Mouse (Mus musculus) midbrain, embryonic 15.5 days (tissue): Measurements from ENCODE around the gene Astn1. TPM values are rescaled to one million over a fixed set of nuclear protein-coding genes. Genes with fewer than 3 reads are reported as not detected.

Experiments
- ATAC-seq: fragments of 200-750 bp; cut with Nextera tagmentation; replicated peaks from 2 replicates; pipeline ENCODE4 v1.8.0; 2017; ENCODE audit warnings: moderate TSS enrichment
- H3K27ac ChIP-seq: fragments of 300-500 bp; sonication (generic); 2 replicates; pipeline ENCODE4 v1.5.1; 2015; ENCODE audit warnings: mild to moderate bottlenecking, inconsistent platforms
- H3K27me3 ChIP-seq: fragments of 300-500 bp; sonication (generic); replicated peaks from 2 replicates; pipeline ENCODE4 v1.6.1; 2015; ENCODE audit warnings: inconsistent platforms
- H3K36me3 ChIP-seq: fragments of 300-500 bp; sonication (generic); replicated peaks from 2 replicates; pipeline ENCODE4 v1.6.1; 2015; ENCODE audit warnings: inconsistent platforms
- H3K4me1 ChIP-seq: fragments of 300-500 bp; sonication (generic); 2 replicates; pipeline ENCODE4 v1.6.1; 2015; ENCODE audit warnings: inconsistent platforms
- H3K4me2 ChIP-seq: fragments of 300-500 bp; sonication (generic); 2 replicates; pipeline ENCODE4 v1.6.1; 2015; ENCODE audit warnings: inconsistent platforms, mild to moderate bottlenecking, moderate library complexity
- H3K4me3 ChIP-seq: fragments of 300-500 bp; sonication (generic); 2 replicates; pipeline ENCODE4 v1.5.1; 2015; ENCODE audit warnings: mild to moderate bottlenecking, inconsistent platforms
- H3K9ac ChIP-seq: fragments of 300-500 bp; sonication (generic); 2 replicates; pipeline ENCODE4 v1.6.1; 2015; ENCODE audit warnings: mild to moderate bottlenecking, inconsistent platforms
- H3K9me3 ChIP-seq: fragments of 300-500 bp; sonication (generic); 2 replicates; pipeline ENCODE4 v1.6.1; 2016; ENCODE audit warnings: inconsistent platforms
- WGBS: fragments of 180-500 bp; shearing (Covaris S2); methylation state at CpG from one replicate; pipeline ENCODE4 v1.1.7; 2015; ENCODE audit warnings: mixed read lengths; 5-methylcytosine and 5-hydroxymethylcytosine counted together
- polyA plus RNA-seq: library from polyadenylated mRNA; unstranded; fragments of >200 nt; fragmentation: Nextera tagmentation; extraction: Ambion mirVana; gene quantifications from 2 replicates; pipeline ENCODE4 v1.2.1, GENCODE M21; 2015

Astn1 gene
- polyA plus RNA-seq, 1 experiment from 2014 or later = 44.3 TPM

- WGBS = 31% methylated on average over 4 of the region's 4 CpGs
- ATAC-seq = no peak
These were observed 184.4 kb downstream of the Astn1 start for GRCm38 (mm10) chr1:158546513-158546912.

DNA sequence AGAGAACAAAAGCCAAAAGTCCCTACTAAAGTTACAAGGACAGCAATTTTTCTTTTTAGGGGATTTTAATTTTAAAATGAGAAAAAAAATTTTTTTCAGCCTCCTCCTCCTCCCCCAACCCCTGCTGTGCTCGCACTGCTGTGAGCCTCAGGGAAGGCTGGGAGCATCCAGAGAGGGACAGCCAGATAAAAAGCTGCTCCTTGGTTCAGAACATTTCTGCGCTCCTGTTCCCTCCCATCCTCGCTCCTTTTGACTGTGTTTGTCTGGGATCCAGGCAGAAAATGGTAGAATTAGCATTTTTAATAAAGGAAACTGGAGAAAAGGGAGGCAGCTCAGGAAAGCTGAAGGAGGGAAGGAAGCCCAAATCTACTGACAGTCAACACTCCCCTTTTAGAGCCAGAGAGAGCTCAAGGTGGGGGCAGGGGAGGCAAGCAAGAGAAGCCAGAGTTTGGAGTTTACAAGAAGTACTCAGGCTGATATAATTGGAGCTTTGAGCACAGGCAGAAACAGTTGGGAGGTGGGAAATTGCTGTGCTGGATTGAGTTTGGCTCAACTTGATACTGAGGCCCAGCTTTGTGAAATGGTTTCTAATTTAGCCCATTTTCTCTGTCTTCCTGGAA, 185.6 kb downstream of the Astn1 start:
- 11% methylated on average over 3 of the region's 3 CpGs for WGBS
- peak overlapping the region; percentile 68 for H3K27ac ChIP-seq

More at GRCm38 (mm10) chr1:158546513-158546912, 184.4 kb downstream of the Astn1 start:
- Histone ChIP-seq H3K4me2 (no peak overlapping the region), H3K27me3 (no peaks in the 10 kb centered on the region), H3K4me1 (peaks cover 21% of the 10 kb centered on the region), H3K36me3 (no peaks in the 10 kb centered on the region), H3K27ac (no peak overlapping the region), H3K9ac (no peak overlapping the region), H3K9me3 (no peaks in the 10 kb centered on the region), H3K4me3 (no peak overlapping the region)

DNA sequence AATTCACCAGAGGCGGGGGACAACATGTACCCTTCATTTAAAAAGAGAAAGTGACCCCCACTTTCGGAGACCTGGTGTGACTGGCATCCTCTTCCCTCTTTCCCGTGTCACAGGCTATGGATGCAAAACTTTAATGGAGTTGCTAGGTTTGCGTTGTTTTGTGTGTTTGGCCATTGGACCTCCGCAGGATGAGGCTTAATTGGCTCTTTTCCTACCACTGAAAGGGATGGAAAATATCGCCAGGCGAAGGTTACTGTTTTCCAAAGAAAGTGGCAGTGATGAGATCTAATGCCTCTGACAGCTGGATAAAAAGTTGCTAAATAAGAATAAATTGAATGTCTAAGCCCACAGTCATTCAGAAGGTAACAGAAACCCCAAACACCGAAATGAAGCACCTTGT, 186.2 kb downstream of the Astn1 start:
- no peak overlapping the region for H3K4me2 ChIP-seq

More for the DNA sequence above, 185.6 kb downstream of the Astn1 start:
- Histone ChIP-seq H3K4me3 (no peak overlapping the region), H3K9me3 (no peaks in the 10 kb centered on the region), H3K9ac (no peak overlapping the region), H3K36me3 (no peaks in the 10 kb centered on the region), H3K4me1 (peaks cover 31% of the 10 kb centered on the region), H3K4me2 (no peak overlapping the region), H3K27me3 (no peaks in the 10 kb centered on the region)
- ATAC-seq = peak; percentile 64

DNA sequence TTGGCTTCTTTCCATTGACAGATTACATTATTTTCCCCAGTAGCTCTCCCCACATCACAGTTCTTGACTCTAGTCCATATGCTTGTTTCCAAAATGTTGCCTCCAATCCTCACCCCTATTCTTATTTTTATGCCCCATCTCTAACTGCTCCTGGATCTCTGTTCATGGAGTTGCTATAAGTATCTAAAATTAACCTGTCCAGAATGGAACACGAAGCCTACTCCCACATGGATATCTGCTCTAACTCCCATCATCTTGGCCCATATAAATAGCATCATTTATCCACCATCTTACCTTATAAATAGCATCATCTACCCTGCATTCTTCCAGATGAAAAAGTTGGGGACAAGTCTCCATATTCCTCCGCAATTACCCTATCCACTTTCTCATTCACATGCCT, 187.5 kb downstream of the Astn1 start:
- Histone ChIP-seq H3K4me2 (no peak overlapping the region), H3K27me3 (no peaks in the 10 kb centered on the region), H3K9ac (no peak overlapping the region), H3K4me1 (peaks cover 44% of the 10 kb centered on the region), H3K36me3 (no peaks in the 10 kb centered on the region), H3K4me3 (no peak overlapping the region), H3K27ac (no peak overlapping the region), H3K9me3 (no peaks in the 10 kb centered on the region)
- no peak for ATAC-seq
- WGBS = 90% methylated on average over 2 of the region's 2 CpGs

More for the DNA sequence above, 186.2 kb downstream of the Astn1 start:
- H3K27me3 ChIP-seq = no peaks in the 10 kb centered on the region
- H3K9me3 ChIP-seq = no peaks in the 10 kb centered on the region
- H3K27ac ChIP-seq = peak overlapping the region; percentile 68; the same call in 1 of the 2 replicates
- no peak overlapping the region for H3K9ac ChIP-seq
- 59% methylated on average over 8 of the region's 8 CpGs for WGBS
- no peaks in the 10 kb centered on the region for H3K36me3 ChIP-seq
- H3K4me1 ChIP-seq = peaks cover 31% of the 10 kb centered on the region
- H3K4me3 ChIP-seq = no peak overlapping the region
- ATAC-seq = no peak

- H3K36me3 ChIP-seq = no peaks in the 10 kb centered on the region
- H3K4me1 ChIP-seq = peaks cover 37% of the 10 kb centered on the region
- H3K27ac ChIP-seq = no peak overlapping the region
- no peak for ATAC-seq
- H3K4me3 ChIP-seq = no peak overlapping the region
- H3K9me3 ChIP-seq = no peaks in the 10 kb centered on the region
- H3K9ac ChIP-seq = no peak overlapping the region
- no peaks in the 10 kb centered on the region for H3K27me3 ChIP-seq
- 11% methylated on average over 6 of the region's 6 CpGs for WGBS
- no peak overlapping the region for H3K4me2 ChIP-seq
These were observed 189.9 kb downstream of the Astn1 start for GRCm38 (mm10) chr1:158551951-158552350.

DNA sequence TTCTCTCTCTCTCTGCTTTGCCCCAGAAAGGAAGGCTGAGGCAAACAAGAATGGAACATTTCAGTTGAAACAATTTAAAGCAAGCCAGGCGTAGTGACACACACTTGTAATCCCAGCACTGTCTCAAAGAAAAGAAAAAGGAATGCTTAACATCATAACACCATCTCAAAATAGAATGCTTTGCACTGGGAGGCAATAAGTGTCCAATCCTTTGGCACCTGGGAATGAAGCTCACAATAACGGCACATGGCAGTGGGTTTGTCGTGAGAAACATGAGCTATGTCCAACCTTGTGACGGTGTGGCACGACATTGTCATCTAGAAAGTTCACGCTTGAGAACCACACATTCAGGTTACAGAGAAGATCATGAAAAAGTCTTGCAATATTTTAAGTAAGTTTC, 191.3 kb downstream of the Astn1 start:
- Histone ChIP-seq H3K27ac (no peak overlapping the region), H3K27me3 (no peaks in the 10 kb centered on the region), H3K9ac (no peak overlapping the region), H3K9me3 (no peaks in the 10 kb centered on the region), H3K4me3 (no peak overlapping the region), H3K36me3 (no peaks in the 10 kb centered on the region), H3K4me1 (peaks cover 25% of the 10 kb centered on the region; the same call in 1 of the 2 replicates), H3K4me2 (no peak overlapping the region)
- ATAC-seq = no peak
- 60% methylated on average over 6 of the region's 6 CpGs for WGBS

- Histone ChIP-seq H3K4me2 (0 out of 2 replicates have a peak overlapping the region, but pooled peaks have one; percentile 5), H3K9ac (no peak overlapping the region), H3K27me3 (no peaks in the 10 kb centered on the region), H3K9me3 (no peaks in the 10 kb centered on the region), H3K4me1 (peaks cover 24% of the 10 kb centered on the region; the same call in 1 of the 2 replicates), H3K4me3 (no peak overlapping the region), H3K36me3 (no peaks in the 10 kb centered on the region), H3K27ac (peak overlapping the region; percentile 65)
- ATAC-seq = peak; percentile 71
- 6% methylated on average over 6 of the region's 6 CpGs for WGBS
These were observed 192.0 kb downstream of the Astn1 start for GRCm38 (mm10) chr1:158554020-158554505.

GRCm38 (mm10) chr1:158573168-158573567, 211.1 kb downstream of the Astn1 start:
- Histone ChIP-seq H3K4me3 (no peak overlapping the region), H3K9me3 (no peaks in the 10 kb centered on the region), H3K36me3 (no peaks in the 10 kb centered on the region), H3K4me2 (no peak overlapping the region), H3K27ac (no peak overlapping the region), H3K27me3 (no peaks in the 10 kb centered on the region), H3K4me1 (no peaks in the 10 kb centered on the region), H3K9ac (no peak overlapping the region)
- 95% methylated on average over 5 of the region's 5 CpGs for WGBS
- no peak for ATAC-seq

- ATAC-seq = no peak
- WGBS = 94% methylated on average over 7 of the region's 7 CpGs
These were observed 211.5 kb downstream of the Astn1 start for GRCm38 (mm10) chr1:158573597-158573996.

DNA sequence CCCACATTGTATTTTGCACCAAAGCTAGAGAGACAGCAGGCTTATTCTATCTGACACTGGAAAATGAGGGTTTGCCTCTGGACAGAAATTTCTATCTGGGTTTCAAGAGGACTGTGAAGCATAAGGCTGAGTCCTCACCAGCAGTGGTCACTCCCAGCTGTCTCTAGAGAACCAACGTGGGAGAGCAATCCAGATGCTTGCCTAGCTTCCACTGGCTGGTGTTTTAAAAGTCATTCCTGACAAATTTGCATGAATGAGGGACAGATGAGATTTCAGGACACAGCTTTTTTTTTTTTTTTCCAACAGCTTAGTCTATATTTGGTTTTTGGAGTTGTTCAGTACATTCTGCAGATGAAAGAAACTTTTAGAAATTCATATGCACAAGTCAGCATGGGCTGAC, 213.9 kb downstream of the Astn1 start:
- no peaks in the 10 kb centered on the region for H3K4me1 ChIP-seq
- no peak overlapping the region for H3K4me2 ChIP-seq
- no peaks in the 10 kb centered on the region for H3K9me3 ChIP-seq
- H3K36me3 ChIP-seq = no peaks in the 10 kb centered on the region
- no peak for ATAC-seq
- H3K27me3 ChIP-seq = no peaks in the 10 kb centered on the region
- no peak overlapping the region for H3K9ac ChIP-seq
- no peak overlapping the region for H3K4me3 ChIP-seq
- WGBS = 61% methylated on average over 1 of the region's 1 CpGs
- H3K27ac ChIP-seq = no peak overlapping the region

More at GRCm38 (mm10) chr1:158573597-158573996, 211.5 kb downstream of the Astn1 start:
- Histone ChIP-seq H3K9ac (no peak overlapping the region), H3K4me1 (no peaks in the 10 kb centered on the region), H3K36me3 (no peaks in the 10 kb centered on the region), H3K27me3 (no peaks in the 10 kb centered on the region), H3K4me3 (no peak overlapping the region), H3K27ac (no peak overlapping the region), H3K4me2 (no peak overlapping the region), H3K9me3 (no peaks in the 10 kb centered on the region)

GRCm38 (mm10) chr1:158581806-158582205, 219.7 kb downstream of the Astn1 start:
- H3K27me3 ChIP-seq = no peaks in the 10 kb centered on the region
- H3K27ac ChIP-seq = no peak overlapping the region
- H3K4me3 ChIP-seq = no peak overlapping the region
- no peak overlapping the region for H3K4me2 ChIP-seq
- no peak overlapping the region for H3K9ac ChIP-seq
- no peaks in the 10 kb centered on the region for H3K9me3 ChIP-seq
- no peak for ATAC-seq
- no peaks in the 10 kb centered on the region; the same call in 1 of the 2 replicates for H3K36me3 ChIP-seq
- no peaks in the 10 kb centered on the region for H3K4me1 ChIP-seq

DNA sequence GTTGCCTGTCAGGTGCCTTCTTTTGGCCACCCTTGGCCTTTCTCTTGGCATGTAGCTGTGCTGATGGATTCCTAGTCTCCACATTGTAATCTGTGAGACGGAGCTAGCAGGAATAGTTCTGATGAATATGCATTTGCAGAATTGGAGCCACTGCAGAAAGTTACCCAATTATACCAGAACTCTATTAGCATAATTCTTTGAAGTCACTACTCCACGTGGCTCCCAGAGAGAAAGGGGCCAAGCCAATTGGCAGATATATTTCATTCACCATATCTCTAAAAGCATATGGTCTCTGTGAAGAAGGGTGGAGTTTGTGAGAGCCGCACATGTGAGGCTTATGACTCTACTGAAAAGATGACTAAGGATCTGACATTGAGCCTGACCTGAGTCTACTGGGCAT, 226.8 kb downstream of the Astn1 start:
- Histone ChIP-seq H3K27me3 (no peaks in the 10 kb centered on the region), H3K27ac (no peak overlapping the region), H3K4me3 (no peak overlapping the region), H3K9ac (no peak overlapping the region), H3K4me2 (no peak overlapping the region), H3K9me3 (no peaks in the 10 kb centered on the region), H3K4me1 (no peaks in the 10 kb centered on the region), H3K36me3 (0 out of 2 replicates have a peak, but pooled peaks cover 4% of the 10 kb centered on the region)
- no peak for ATAC-seq
- 63% methylated on average over 3 of the region's 3 CpGs for WGBS
